Mouse (Mus musculus) neural tube, embryonic 12.5 days (tissue): Measurements from ENCODE around the gene Olfr70. TPM values are rescaled to one million over a fixed set of nuclear protein-coding genes. Genes with fewer than 3 reads are reported as not detected.

Experiments used
- polyA plus RNA-seq: library from polyadenylated mRNA; unstranded; fragments of >200 nt; fragmentation: Nextera tagmentation; extraction: Ambion mirVana; gene quantifications from 2 replicates; pipeline ENCODE4 v1.2.1, GENCODE M21; 2016

Olfr70 gene
- polyA plus RNA-seq, 1 experiment from 2014 or later, result not detected

Other genes with a start within 250 kb of the Olfr70 start
- 2.7 and 2.9 TPM in 2 replicates for gene Cd72, start 246.2 kb downstream of the Olfr70 start, polyA plus RNA-seq
- gene Sit1, start 217.1 kb downstream of the Olfr70 start, polyA plus RNA-seq, result 0.17 TPM in 1 of 2 replicates, not detected in the other
- gene Ccdc107, start 207.9 kb downstream of the Olfr70 start, polyA plus RNA-seq, result 54.0 and 54.6 TPM in 2 replicates
- gene Arhgef39, start 201.1 kb downstream of the Olfr70 start, polyA plus RNA-seq, result 24.8 and 27.0 TPM in 2 replicates
- gene Car9, start 193.8 kb downstream of the Olfr70 start, polyA plus RNA-seq, result 0.33 and 0.41 TPM in 2 replicates
- 83.5 and 93.0 TPM in 2 replicates for gene Tpm2, start 177.0 kb downstream of the Olfr70 start, polyA plus RNA-seq
- gene Creb3, start 138.5 kb downstream of the Olfr70 start, polyA plus RNA-seq, result 68.0 and 71.0 TPM in 2 replicates
- gene Tln1, start 138.1 kb downstream of the Olfr70 start, polyA plus RNA-seq, result 59.6 and 65.6 TPM in 2 replicates
- gene Rgp1, start 122.1 kb downstream of the Olfr70 start, polyA plus RNA-seq, result 29.5 and 36.3 TPM in 2 replicates
- gene Gba2, start 121.9 kb downstream of the Olfr70 start, polyA plus RNA-seq, result 50.4 and 55.4 TPM in 2 replicates
- 1.3 and 2.8 TPM in 2 replicates for gene Msmp, start 116.3 kb downstream of the Olfr70 start, polyA plus RNA-seq
- 45.4 and 60.1 TPM in 2 replicates for gene Npr2, start 68.9 kb downstream of the Olfr70 start, polyA plus RNA-seq
- 2.7 and 3.0 TPM in 2 replicates for gene Spag8, start 47.2 kb downstream of the Olfr70 start, polyA plus RNA-seq
- gene Hint2, start 44.3 kb downstream of the Olfr70 start, polyA plus RNA-seq, result 71.0 and 74.6 TPM in 2 replicates
- gene Tmem8b, start 31.8 kb downstream of the Olfr70 start, polyA plus RNA-seq, result 11.8 and 14.2 TPM in 2 replicates
- gene Fam221b, start 31.7 kb downstream of the Olfr70 start, polyA plus RNA-seq, result 3.2 and 3.3 TPM in 2 replicates
- gene Olfr71, start 9.4 kb upstream of the Olfr70 start, polyA plus RNA-seq, result not detected in 2 replicates
- gene Hrct1, start 26.4 kb upstream of the Olfr70 start, polyA plus RNA-seq, result 0.22 TPM in 1 of 2 replicates, not detected in the other
- gene Spaar, start 29.2 kb upstream of the Olfr70 start, polyA plus RNA-seq, result not detected in 2 replicates
- gene Olfr159, start 70.2 kb upstream of the Olfr70 start, polyA plus RNA-seq, result not detected in 2 replicates
- not detected in 2 replicates for gene Olfr156, start 123.1 kb upstream of the Olfr70 start, polyA plus RNA-seq
- gene Olfr157, start 139.4 kb upstream of the Olfr70 start, polyA plus RNA-seq, result not detected in 2 replicates
- gene Olfr155, start 150.8 kb upstream of the Olfr70 start, polyA plus RNA-seq, result not detected in 2 replicates
- gene Reck, start 174.7 kb upstream of the Olfr70 start, polyA plus RNA-seq, result 13.6 and 15.1 TPM in 2 replicates